Mouse (Mus musculus): ENCODE measurements at regions not wholly inside any gene's neighbourhood (a gene's known extent, or its start where the extent isn't known, plus 50 kb on each side); places are given as distances from the start of the nearest gene placed in this dataset.

DNA sequence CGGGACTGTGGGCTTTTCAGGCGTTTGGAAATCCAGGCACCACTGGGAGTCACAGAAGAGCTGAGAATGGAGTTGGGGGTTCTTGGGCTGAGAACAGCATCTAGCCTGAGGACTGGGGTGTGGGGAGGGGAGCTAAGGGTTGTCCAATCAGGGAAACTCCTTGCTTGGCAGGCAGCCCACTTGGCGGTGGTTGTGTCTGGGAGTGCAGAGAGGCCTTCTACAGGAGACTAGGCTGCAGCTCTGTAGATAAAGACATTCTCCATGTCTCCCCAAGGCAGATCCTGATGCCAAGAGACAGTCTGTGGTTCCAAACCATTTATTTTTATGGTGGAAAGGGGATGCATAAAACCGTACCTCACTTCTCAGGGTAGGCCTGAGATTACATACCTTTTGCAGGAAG is 774.6 kb downstream of the Brinp1 start:
- no peak for DNase-seq (ENCODE audit: low read depth, low spot score)

DNA sequence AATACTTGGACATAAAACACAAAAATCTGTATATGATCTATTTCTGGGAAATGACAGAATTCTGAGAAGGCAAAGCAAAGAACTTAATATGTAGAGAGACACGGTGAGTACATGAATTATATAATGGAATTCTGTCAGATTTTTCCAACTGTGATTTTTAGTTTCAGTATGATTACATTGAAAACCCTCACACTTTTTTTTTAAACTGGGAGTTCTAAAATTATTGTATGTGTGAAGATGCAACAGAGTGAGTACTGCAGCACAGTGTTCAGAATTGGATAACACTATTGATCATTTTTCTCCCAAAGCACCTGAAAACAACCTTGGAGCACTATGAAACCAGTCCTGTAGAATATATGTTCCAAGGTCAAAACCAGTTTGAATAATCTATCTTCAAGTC is 797.7 kb downstream of the Brinp1 start:
- DNase-seq (ENCODE audit: low read depth, low spot score) = no peak

DNA sequence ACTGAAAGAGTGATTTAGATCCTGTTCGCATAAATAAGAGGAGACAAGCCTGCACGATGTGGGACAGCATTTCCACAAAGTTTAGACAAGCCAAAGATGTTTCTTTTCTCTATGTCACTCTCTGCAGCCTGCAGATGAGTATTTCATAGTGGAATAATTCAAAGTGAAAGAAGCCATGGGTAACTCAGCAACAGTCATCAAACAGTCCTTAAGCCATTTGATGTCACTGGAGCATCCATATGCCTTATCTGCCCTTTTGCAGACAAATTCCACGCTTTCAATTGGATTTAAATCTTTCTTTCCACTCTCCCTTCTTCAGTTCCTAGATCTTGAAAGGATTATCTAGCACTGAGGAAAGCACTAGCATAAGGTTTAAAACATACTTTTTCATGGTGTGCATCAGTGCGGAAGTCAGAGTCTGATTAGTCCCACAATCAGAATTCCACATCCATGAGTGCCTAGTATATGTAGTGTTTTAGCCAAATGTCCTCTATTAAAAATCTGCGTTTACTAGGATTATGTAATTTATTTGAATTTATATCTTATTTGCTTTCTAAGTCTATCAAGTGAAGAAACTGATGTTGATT is 805.6 kb downstream of the Brinp1 start:
- no peak for DNase-seq (ENCODE audit: low read depth, low spot score)

DNA sequence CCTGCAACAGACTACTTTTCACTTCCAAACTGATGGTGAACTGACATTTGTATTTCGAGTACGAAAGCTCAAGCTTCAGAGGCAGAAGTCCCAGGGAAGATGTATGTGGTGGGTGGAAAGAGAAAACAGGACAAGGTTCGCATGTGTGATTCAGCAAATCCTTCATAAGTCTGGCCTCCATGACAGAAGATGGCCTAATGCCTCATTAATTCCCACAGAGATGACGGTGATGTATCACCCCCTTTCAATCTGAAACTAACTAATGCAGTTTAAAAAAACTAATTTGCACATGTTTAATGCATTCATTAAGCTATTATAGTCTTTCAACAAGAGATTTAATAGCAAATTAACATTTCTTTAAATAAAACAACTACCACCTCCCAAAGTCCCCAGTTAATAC is 826.1 kb downstream of the Brinp1 start:
- no peak for DNase-seq (ENCODE audit: low read depth, low spot score)

- DNase-seq (ENCODE audit: low read depth, low spot score) = no peak
Measured at GRCm38 (mm10) chr4:68114502-68114901, 839.7 kb downstream of the Brinp1 start.

DNA sequence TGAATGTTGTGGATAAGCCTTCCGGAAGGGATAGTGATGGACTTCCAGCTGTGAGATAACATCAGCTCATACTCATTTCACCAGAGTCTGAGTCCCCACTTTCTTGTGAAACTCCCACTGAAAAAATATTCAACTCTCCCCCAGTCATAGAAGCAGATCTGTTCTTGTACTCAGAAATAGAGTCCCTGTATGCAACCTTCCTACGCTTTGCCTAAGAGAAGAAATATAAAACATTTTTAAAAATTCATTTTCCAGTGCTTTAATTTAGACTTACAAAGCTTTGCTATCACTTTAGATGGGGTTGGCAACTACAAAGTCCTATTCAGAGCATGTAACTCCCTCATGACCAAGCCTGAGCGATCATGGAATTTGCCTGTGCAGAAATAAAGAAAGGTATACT is 868.9 kb downstream of the Brinp1 start:
- no peak for DNase-seq (ENCODE audit: low read depth, low spot score)

DNA sequence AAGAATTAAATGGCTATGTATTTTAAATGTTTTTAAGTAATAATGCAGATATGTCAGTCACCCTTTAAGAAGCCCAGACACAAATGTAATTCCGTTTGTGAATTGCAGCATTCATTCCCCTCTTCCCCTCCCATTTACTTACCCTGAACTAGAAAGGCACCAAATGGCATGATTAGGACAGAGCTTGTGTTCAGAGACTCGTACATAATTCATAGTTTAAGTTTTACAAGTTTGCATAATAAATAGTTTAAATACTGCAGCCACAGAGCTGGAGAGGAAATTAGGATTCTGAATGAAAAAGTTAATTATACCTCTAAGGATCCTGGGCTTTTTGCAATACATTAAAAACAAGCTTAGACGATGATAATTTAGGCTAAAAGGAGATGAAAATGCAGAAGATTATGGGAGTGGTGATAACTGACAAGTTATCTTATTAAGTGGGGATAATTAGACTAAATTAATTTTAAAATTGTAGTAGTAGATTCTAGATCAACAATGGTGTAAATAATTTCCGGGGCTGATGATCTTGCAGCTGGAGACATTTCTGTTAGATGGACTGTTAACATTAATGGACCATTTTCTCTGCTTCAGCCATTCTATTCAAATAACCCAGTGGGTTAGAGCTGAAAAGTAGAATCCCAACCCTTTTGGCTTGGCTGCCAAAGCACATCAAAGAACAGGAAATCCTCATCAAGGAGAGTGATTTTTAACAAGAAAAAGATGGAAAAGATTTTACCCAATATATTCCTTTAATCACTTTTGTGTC is 897.2 kb downstream of the Brinp1 start:
- no peak for DNase-seq (ENCODE audit: low read depth, low spot score)

GRCm38 (mm10) chr4:68022891-68023303 is 931.3 kb downstream of the Brinp1 start:
- DNase-seq (ENCODE audit: low read depth, low spot score) = peak; percentile 22

DNA sequence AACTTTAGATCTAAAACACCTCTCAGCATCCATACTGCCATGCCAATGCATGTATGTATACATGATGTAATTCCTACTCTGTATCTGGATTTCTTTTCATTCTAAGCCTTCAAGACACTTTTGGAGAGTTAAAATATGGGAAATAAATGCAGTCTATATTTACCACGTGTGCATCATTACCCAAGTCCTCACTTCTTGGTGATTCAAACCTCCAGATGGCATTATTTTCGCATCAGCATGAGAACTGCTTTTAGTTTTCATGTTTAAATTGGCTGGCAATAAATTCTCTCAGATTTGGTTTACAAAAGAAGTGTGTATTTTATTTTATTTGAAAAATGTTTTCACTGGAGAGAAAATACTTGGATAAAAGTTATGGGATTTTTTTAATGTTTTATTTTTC is 942.8 kb downstream of the Brinp1 start:
- no peak for DNase-seq (ENCODE audit: low read depth, low spot score)

DNA sequence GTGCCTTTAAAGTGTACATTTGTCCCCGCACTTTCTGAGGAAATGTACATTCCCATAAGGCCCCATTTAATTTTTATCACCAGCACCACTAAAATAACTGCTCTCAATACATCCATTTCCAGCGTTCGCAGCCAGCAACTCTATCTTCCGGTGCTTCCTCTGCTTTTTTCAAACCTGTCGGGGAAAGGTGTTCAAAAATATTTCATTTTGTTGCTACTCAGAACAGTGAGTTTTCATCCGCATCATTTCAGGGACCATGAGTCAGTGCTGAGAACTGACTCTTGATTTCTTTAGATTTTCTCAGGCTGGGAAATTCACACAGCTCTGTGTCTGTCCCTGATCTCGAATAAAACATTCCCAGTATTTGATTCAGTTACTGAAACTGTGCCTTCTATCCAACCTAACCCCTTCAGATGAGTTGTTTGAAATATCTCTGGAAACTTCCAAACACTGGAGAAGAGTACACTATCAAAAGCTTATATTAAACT is 959.4 kb downstream of the Brinp1 start:
- DNase-seq (ENCODE audit: low read depth, low spot score) = no peak

DNA sequence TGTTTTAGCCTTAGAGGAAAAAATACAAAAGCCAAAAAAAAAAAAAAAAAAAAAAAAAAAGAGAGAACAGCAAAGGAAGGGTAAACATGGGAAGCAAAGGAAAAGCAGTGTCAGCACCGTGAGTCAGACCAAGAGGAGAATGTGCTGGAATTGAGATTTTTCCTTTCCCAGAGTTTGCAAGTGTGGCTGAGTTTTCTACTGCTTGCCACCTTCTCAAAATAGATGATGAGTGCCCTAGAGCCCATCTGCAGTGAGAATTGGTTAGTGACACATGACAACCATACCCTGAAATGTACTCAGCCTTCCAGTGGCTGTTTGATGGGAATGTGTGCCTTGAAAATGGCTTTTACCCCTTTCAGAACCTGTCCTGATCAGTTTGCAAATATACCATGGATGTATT is 990.7 kb downstream of the Brinp1 start:
- DNase-seq (ENCODE audit: low read depth, low spot score) = no peak

DNA sequence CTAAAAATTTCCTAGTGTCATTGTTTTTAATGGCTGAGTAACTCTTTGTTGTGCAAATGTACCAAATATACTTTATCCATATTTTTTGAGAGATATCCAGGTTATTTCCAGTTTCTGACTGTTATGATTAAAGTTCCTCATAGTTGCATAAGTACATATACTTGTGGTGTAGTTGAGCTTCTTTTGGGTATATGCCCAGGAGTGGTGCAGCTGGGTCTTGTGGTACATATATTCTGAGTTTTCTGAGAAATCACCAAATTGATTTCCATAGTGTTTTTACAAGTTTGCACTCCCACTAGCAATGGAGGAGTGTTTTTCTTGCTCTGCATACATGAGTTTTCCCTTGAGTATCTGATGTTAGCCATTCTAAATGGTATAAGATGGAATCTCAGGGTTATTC is 1006.2 kb downstream of the Brinp1 start:
- no peak for DNase-seq (ENCODE audit: low read depth, low spot score)

- DNase-seq (ENCODE audit: low read depth, low spot score) = no peak
Measured at GRCm38 (mm10) chr4:67932481-67932880, 1021.7 kb downstream of the Brinp1 start.

DNA sequence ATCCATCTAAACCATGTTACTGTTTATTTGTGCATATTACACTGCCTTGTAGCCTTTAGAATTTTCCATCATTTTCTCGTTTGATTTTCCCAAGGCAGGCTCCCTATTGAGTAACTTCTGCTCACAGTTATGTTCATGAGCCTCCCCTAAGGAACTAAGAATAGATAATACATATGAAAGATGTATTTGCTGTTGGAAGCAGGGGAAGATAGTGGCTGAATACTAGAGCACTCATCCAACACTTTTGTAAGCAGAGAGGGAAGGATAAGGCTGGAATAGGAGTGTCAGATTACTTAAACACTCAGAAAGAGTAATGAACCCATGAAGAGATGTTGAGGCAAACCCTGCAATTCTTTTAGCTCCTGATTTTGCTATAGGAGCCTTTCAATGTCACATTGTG is 1055.1 kb downstream of the Brinp1 start:
- no peak for DNase-seq (ENCODE audit: low read depth, low spot score)

DNA sequence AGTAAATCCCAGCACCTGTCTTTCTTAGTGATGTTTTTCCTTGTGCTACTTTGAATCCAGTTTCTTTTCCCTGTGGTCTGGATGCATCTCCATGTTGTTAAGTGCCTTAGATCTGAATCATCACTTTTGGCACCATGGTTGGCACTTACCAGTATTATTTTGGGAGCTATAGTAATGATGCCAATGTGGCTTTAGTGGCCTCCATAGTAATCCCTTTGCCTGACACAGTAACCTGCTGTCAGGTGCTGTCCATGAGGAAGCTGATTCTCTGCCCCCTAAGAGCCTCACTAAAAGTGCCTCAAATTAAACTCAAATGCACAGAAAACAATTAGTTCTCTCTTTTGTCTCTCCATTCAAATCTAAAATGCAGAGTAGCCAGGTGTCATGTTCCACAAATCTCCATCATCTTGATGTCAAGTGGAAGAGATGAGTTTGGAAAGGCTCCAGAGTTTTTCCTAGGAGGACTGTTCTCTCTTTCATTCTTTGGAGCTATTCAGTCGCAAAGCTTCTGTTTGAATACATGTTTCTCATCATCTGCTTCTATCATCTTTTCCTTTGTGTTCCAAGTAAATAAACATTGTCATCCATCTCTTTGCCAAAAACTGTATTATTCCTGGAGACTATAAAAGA is 1062.1 kb downstream of the Brinp1 start:
- DNase-seq (ENCODE audit: low read depth, low spot score) = no peak

- DNase-seq (ENCODE audit: low read depth, low spot score) = no peak
Measured at GRCm38 (mm10) chr4:67887954-67888353, 1060.6 kb downstream of the Tlr4 start.

- DNase-seq (ENCODE audit: low read depth, low spot score) = no peak
Measured at GRCm38 (mm10) chr4:67885204-67885603, 1057.8 kb downstream of the Tlr4 start.

GRCm38 (mm10) chr4:67862218-67862617 is 1034.8 kb downstream of the Tlr4 start:
- DNase-seq (ENCODE audit: low read depth, low spot score) = no peak

DNA sequence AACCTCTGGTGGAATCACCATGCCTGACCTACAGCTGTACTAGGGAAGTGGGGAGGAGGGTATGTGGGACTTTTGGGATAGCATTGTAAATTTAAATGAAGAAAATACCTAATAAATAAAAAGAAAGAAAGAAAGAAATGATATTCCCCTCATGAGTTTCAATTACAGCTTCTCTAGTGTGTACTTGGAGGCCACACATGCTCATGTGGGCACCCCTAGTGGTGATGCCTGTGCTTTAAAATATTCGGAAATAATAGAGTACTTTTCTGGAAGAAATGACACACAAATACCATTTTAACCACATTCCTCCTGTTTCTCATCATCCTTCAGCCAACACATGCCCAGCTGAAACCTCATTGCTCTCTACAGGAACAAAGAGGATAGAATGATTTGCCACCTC is 1034.4 kb downstream of the Tlr4 start:
- DNase-seq (ENCODE audit: low read depth, low spot score) = no peak

DNA sequence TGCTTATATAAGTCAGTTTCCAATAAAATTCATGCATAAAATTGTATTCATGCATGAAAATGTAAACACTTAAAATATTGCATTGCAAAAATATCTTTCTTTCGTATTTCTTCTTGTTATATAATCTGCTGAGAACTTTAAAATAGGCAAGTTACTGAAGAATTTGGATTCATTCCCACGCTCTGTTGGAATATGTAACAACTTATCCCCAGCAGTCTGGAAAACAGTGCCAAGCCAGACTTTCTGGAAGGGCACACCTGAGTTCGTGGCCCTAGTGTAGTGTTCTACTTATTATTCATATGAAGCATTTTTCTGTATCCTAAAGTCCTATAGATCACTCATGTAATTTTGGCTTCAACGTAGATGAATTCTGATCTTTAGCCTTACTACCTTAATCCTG is 1025.6 kb downstream of the Tlr4 start:
- no peak for DNase-seq (ENCODE audit: low read depth, low spot score)

GRCm38 (mm10) chr4:67833397-67833796 is 1006.0 kb downstream of the Tlr4 start:
- DNase-seq (ENCODE audit: low read depth, low spot score) = no peak

- DNase-seq (ENCODE audit: low read depth, low spot score) = no peak
Measured at GRCm38 (mm10) chr4:67825484-67825883, 998.1 kb downstream of the Tlr4 start.

DNA sequence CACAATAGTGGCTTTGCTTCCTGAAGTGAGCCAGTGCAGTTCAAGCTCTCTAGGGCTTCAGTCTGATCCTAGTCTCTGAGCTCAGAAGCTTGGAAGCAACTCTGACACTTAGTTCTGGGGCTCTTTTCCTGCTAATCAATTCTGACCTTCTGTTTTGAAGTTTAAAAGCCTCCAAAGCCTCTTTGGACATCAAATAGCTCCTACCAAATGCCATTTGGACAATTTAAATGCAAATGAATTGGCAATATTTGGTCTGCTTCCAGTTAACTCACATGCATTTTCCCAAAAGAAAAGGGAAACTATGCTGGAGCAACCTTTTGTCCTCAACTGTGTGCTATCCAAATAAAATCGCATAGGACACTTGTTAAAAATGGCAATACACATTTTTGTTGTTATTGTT is 968.7 kb downstream of the Tlr4 start:
- DNase-seq (ENCODE audit: low read depth, low spot score) = no peak
